ENCODE assay signal across 8 mouse cellular contexts in the genomic region with DNA sequence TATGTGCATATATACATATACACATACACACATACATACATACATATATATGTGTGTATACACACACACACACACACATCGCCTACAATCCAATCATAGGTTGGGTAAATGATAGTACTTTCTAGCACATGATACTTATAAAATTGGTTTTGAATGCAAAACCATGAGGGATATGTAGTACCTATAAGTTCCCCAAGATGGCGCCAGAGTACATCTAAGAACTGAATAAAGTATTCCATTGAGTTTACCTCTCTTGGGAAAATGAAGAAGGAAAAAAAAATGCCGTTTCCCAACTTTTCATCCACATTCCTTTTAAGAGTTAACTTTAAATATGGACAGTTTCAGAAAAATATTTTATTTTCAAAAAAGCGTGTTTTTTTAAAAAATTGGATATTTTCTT.
DNase-seq lines count a peak whose midpoint lies in the region; ATAC-seq and TF ChIP-seq lines count a peak whose summit lies in the region.
"Had no signal": no experiment of that assay in that cellular context is flagged by ENCODE, and none has a peak within 500 bp of the region (broad histone marks: within the 10 kb centered on the region; RNA-seq: fewer than 3 reads in every experiment).

No protein-coding gene starts in this region.

- peak; percentile 37 to 54 for DNase-seq in layer of hippocampus, adult 2 months (ENCODE audit: low spot score in 2 of 2)
- DNase-seq in layer of hippocampus, postnatal 36 days: no peak
- DNase-seq in NIH3T3 (ENCODE audit: low read depth): peak; percentile 80
- peak; percentile 6 for DNase-seq in heart, postnatal 0 days (ENCODE audit: low spot score)
- peak; percentile 78 for DNase-seq in lung, postnatal 36 days
- DNase-seq in spleen, adult 18-20 months: no peak

- no peak overlapping the region for H3K4me3 ChIP-seq in layer of hippocampus, adult 2 months
- no peak overlapping the region for H3K4me3 ChIP-seq in E14TG2a.4 (replicated peaks; ENCODE audit: low read length)
- no peak overlapping the region for H3K4me3 ChIP-seq in heart, postnatal 0 days (ENCODE audit: low read depth, low read length)
- H3K4me3 ChIP-seq: embryonic facial prominence, embryonic 12.5 days had no signal

- TF ChIP-seq EP300 in heart, postnatal 0 days (IDR thresholded peaks at IDR 0.05; ENCODE audit: low read depth): no peak

- WGBS in heart, postnatal 0 days: 25% methylated on average over 4 of the region's 4 CpGs

- no peak overlapping the region for H3K4me2 ChIP-seq in heart, postnatal 0 days (ENCODE audit: low read depth, low read length)
- H3K4me2 ChIP-seq: embryonic facial prominence, embryonic 12.5 days had no signal

- no peak overlapping the region for H3K27ac ChIP-seq in layer of hippocampus, adult 2 months
- H3K27ac ChIP-seq in heart, postnatal 0 days (ENCODE audit: low read depth): no peak overlapping the region
- H3K27ac ChIP-seq: embryonic facial prominence, embryonic 12.5 days had no signal

- no peak overlapping the region for H3K9ac ChIP-seq in heart, postnatal 0 days (replicated peaks; ENCODE audit: low read depth, low read length)
- H3K9ac ChIP-seq: embryonic facial prominence, embryonic 12.5 days had no signal

- H3K36me3 ChIP-seq in E14TG2a.4 (ENCODE audit: insufficient read depth, low read length): no peaks in the 10 kb centered on the region
- peaks cover 55% of the 10 kb centered on the region for H3K36me3 ChIP-seq in heart, postnatal 0 days (replicated peaks; ENCODE audit: control insufficient read depth, insufficient read depth, low read length)

- H3K27me3 ChIP-seq in E14TG2a.4 (ENCODE audit: insufficient read depth, low read length): no peaks in the 10 kb centered on the region
- no peaks in the 10 kb centered on the region for H3K27me3 ChIP-seq in heart, postnatal 0 days (ENCODE audit: control insufficient read depth, insufficient read depth, low read length)
- H3K27me3 ChIP-seq: embryonic facial prominence, embryonic 12.5 days had no signal

- peak; percentile 86 for TF ChIP-seq CTCF in layer of hippocampus, adult 2 months (conservative IDR thresholded peaks at IDR 0.05)
- TF ChIP-seq CTCF in E14TG2a.4 (conservative IDR thresholded peaks at IDR 0.05; ENCODE audit: low read length): peak; percentile 53
- peak; percentile 56 for TF ChIP-seq CTCF in heart, postnatal 0 days (IDR thresholded peaks at IDR 0.05; ENCODE audit: low read depth)

- H3K9me3 ChIP-seq in E14TG2a.4 (ENCODE audit: low read length): peaks cover 3% of the 10 kb centered on the region; the same call in 1 of the 2 replicates
- no peaks in the 10 kb centered on the region for H3K9me3 ChIP-seq in heart, postnatal 0 days (replicated peaks; ENCODE audit: control insufficient read depth, low read length)
- H3K9me3 ChIP-seq: embryonic facial prominence, embryonic 12.5 days had no signal

- H3K4me1 ChIP-seq in E14TG2a.4 (replicated peaks; ENCODE audit: low read depth, low read length): no peaks in the 10 kb centered on the region
- no peaks in the 10 kb centered on the region for H3K4me1 ChIP-seq in heart, postnatal 0 days (ENCODE audit: control insufficient read depth, insufficient read depth)
- H3K4me1 ChIP-seq: embryonic facial prominence, embryonic 12.5 days had no signal

- no peak for ATAC-seq in heart, postnatal 0 days (ENCODE audit: insufficient read depth, low read depth)

Comparison
In these comparisons a context has a peak if more than half of its experiments do, and no peak if none do; other contexts are left out.
1. DNase-seq: peak in layer of hippocampus, adult 2 months (2 of 2), NIH3T3 (single experiment), heart, postnatal 0 days (single experiment) and lung, postnatal 36 days (single experiment); none in layer of hippocampus, postnatal 36 days (0 of 2) and spleen, adult 18-20 months (0 of 2).
2. Peak in every context shown above with its lines, with median percentiles within 50 percentile points of each other: CTCF ChIP-seq.